Mouse (Mus musculus) G1E (cell line): ENCODE measurements around the gene 1700084M14Rik. TPM values are rescaled to one million over a fixed set of nuclear protein-coding genes. Genes with fewer than 3 reads are reported as not detected.
"Not testable (repeated sequence)": the region's sequence is repeated elsewhere in the genome, so short reads cannot be mapped to it uniquely, and the experiment has no call there.

Source experiments
- ATAC-seq: 2 replicates; pipeline ENCODE4 v1.8.0; 2016; ENCODE audit warnings: mild to moderate bottlenecking; ENCODE audit not compliant: insufficient number of reproducible peaks, poor library complexity, low FRiP score, severe bottlenecking; ENCODE audit errors: extremely low read depth
- DNase-seq: peaks from one replicate; pipeline ENCODE4 v3.0.0; 2012; ENCODE audit warnings: low spot score
- H3K27me3 ChIP-seq: 2 replicates; pipeline ENCODE4 v1.6.1; 2012; ENCODE audit warnings: mild to moderate bottlenecking, low read length, inconsistent platforms; ENCODE audit not compliant: insufficient read depth
- H3K36me3 ChIP-seq: replicated peaks from 2 replicates; pipeline ENCODE3; 2012; ENCODE audit warnings: mild to moderate bottlenecking, inconsistent platforms
- H3K4me1 ChIP-seq: 2 replicates; pipeline ENCODE4 v1.6.1; 2012; ENCODE audit warnings: low read depth, low read length, inconsistent platforms, mixed read lengths; ENCODE audit not compliant: insufficient read depth
- H3K4me3 ChIP-seq: 2 replicates; pipeline ENCODE4 v1.5.1; 2012; ENCODE audit warnings: low read depth, mild to moderate bottlenecking, inconsistent platforms, low read length, moderate library complexity, mixed read lengths
- H3K9me3 ChIP-seq: replicated peaks from 2 replicates; pipeline ENCODE4 v1.6.1; 2012; ENCODE audit warnings: inconsistent platforms
- polyA plus RNA-seq: library from polyadenylated mRNA; stranded (reverse); fragments of >175 nt; gene quantifications from 2 replicates; pipeline ENCODE4 v1.2.3, GENCODE M21; 2012
- total RNA-seq, 2 experiments: library from RNA; stranded (forward) in 1 of 2; stranded (reverse) in 1 of 2; fragments of 200-1000 nt in 1 of 2; fragments of >200 nt in 1 of 2; fragmentation: Nextera tagmentation in 1 of 2; gene quantifications; 2 replicates each; pipeline ENCODE4 v1.2.3; 2014 to 2017

Gene 1700084M14Rik
- not detected in 2 replicates for total RNA-seq (2014; fragmentation: Nextera tagmentation)
- total RNA-seq (2017) = not detected in 2 replicates
- polyA plus RNA-seq = not detected in 2 replicates

GRCm38 (mm10) chrX:91575811-91576210 lies at the start of gene 1700084M14Rik:
Gene 1700084M14Rik, minus strand, starts transcription at chrX:91575911.
- not testable (repeated sequence) for H3K9me3 ChIP-seq, H3K4me1 ChIP-seq, H3K4me3 ChIP-seq, H3K27me3 ChIP-seq, ATAC-seq, H3K36me3 ChIP-seq, DNase-seq

Other genes with a start within 250 kb of the 1700084M14Rik start
- gene Mageb2, start 244.2 kb downstream of the 1700084M14Rik start, total RNA-seq (2014; fragmentation: Nextera tagmentation) = not detected in 2 replicates
- not detected in 2 replicates for gene Mageb2, start 244.2 kb downstream of the 1700084M14Rik start, total RNA-seq (2017)
- not detected in 2 replicates for gene Mageb2, start 244.2 kb downstream of the 1700084M14Rik start, polyA plus RNA-seq
- not detected in 2 replicates for gene Gm5072, start 183.4 kb downstream of the 1700084M14Rik start, total RNA-seq (2014; fragmentation: Nextera tagmentation)
- gene Gm5072, start 183.4 kb downstream of the 1700084M14Rik start, total RNA-seq (2017) = not detected in 2 replicates
- gene Gm5072, start 183.4 kb downstream of the 1700084M14Rik start, polyA plus RNA-seq = not detected in 2 replicates
- not detected in 2 replicates for gene Gm8914, start 95.8 kb downstream of the 1700084M14Rik start, total RNA-seq (2014; fragmentation: Nextera tagmentation)
- not detected in 2 replicates for gene Gm8914, start 95.8 kb downstream of the 1700084M14Rik start, total RNA-seq (2017)
- gene Gm8914, start 95.8 kb downstream of the 1700084M14Rik start, polyA plus RNA-seq = not detected in 2 replicates
- not detected in 2 replicates for gene Gm14781, start 56.3 kb upstream of the 1700084M14Rik start, total RNA-seq (2014; fragmentation: Nextera tagmentation)
- not detected in 2 replicates for gene Gm14781, start 56.3 kb upstream of the 1700084M14Rik start, total RNA-seq (2017)
- not detected in 2 replicates for gene Gm14781, start 56.3 kb upstream of the 1700084M14Rik start, polyA plus RNA-seq
- not detected in 2 replicates for gene Mageb5, start 207.1 kb upstream of the 1700084M14Rik start, total RNA-seq (2014; fragmentation: Nextera tagmentation)
- gene Mageb5, start 207.1 kb upstream of the 1700084M14Rik start, total RNA-seq (2017) = not detected in 2 replicates
- gene Mageb5, start 207.1 kb upstream of the 1700084M14Rik start, polyA plus RNA-seq = not detected in 2 replicates